Mouse (Mus musculus) hindbrain, embryonic 12.5 days (tissue): ENCODE data around the gene Cpne1. TPM values are rescaled to one million over a fixed set of nuclear protein-coding genes. Genes with fewer than 3 reads are reported as not detected.

Experiments
- ATAC-seq: fragments of 200-750 bp; cut with Nextera tagmentation; 2 replicates; pipeline ENCODE4 v1.8.0; 2017; ENCODE audit warnings: moderate TSS enrichment; ENCODE audit not compliant: low FRiP score
- H3K27ac ChIP-seq: fragments of 300-500 bp; sonication (generic); 2 replicates; pipeline ENCODE4 v1.5.1; 2016; ENCODE audit warnings: mild to moderate bottlenecking
- H3K27me3 ChIP-seq: fragments of 300-500 bp; sonication (generic); 2 replicates; pipeline ENCODE4 v1.6.1; 2016; ENCODE audit warnings: mild to moderate bottlenecking
- H3K36me3 ChIP-seq: fragments of 300-500 bp; sonication (generic); 2 replicates; pipeline ENCODE4 v1.6.1; 2016; ENCODE audit warnings: mild to moderate bottlenecking
- H3K4me1 ChIP-seq: fragments of 300-500 bp; sonication (generic); 2 replicates; pipeline ENCODE4 v1.6.1; 2016
- H3K4me2 ChIP-seq: fragments of 300-500 bp; sonication (generic); replicated peaks from 2 replicates; pipeline ENCODE4 v1.6.1; 2016; ENCODE audit warnings: mild to moderate bottlenecking
- H3K4me3 ChIP-seq: fragments of 300-500 bp; sonication (generic); 2 replicates; pipeline ENCODE4 v1.5.1; 2016; ENCODE audit warnings: mild to moderate bottlenecking
- H3K9ac ChIP-seq: fragments of 300-500 bp; sonication (generic); 2 replicates; pipeline ENCODE4 v1.6.1; 2016; ENCODE audit warnings: mild to moderate bottlenecking, moderate library complexity
- H3K9me3 ChIP-seq: fragments of 300-500 bp; sonication (generic); replicated peaks from 2 replicates; pipeline ENCODE4 v1.6.1; 2016; ENCODE audit warnings: mild to moderate bottlenecking
- WGBS: fragments of 180-500 bp; shearing (Covaris S2); methylation state at CpG from one replicate; pipeline ENCODE4 v1.1.7; 2016; 5-methylcytosine and 5-hydroxymethylcytosine counted together
- polyA plus RNA-seq: library from polyadenylated mRNA; unstranded; fragments of >200 nt; fragmentation: Nextera tagmentation; extraction: Ambion mirVana; gene quantifications from 2 replicates; pipeline ENCODE4 v1.2.1, GENCODE M21; 2016

Cpne1 gene
- polyA plus RNA-seq, 1 experiment from 2014 or later, result 52.2 TPM

GRCm38 (mm10) chr2:156077461-156077860 is 34.3 kb downstream of the Cpne1 start:
- Histone ChIP-seq H3K9me3 (no peaks in the 10 kb centered on the region), H3K27me3 (no peaks in the 10 kb centered on the region), H3K27ac (no peak overlapping the region), H3K36me3 (peaks cover 65% of the 10 kb centered on the region), H3K4me2 (no peak overlapping the region), H3K4me3 (no peak overlapping the region), H3K9ac (no peak overlapping the region), H3K4me1 (peaks cover 8% of the 10 kb centered on the region; the same call in 1 of the 2 replicates)
- WGBS, result 93% methylated on average over 7 of the region's 7 CpGs
- no peak for ATAC-seq

- WGBS, result 95% methylated on average over 15 of the region's 15 CpGs
- H3K9ac ChIP-seq, result no peak overlapping the region
- ATAC-seq, result no peak
Measured at GRCm38 (mm10) chr2:156073725-156074124, 38.0 kb downstream of the Cpne1 start.

GRCm38 (mm10) chr2:156071236-156071635 is 40.5 kb downstream of the Cpne1 start:
- 95% methylated on average over 10 of the region's 10 CpGs for WGBS
- peaks cover 83% of the 10 kb centered on the region for H3K36me3 ChIP-seq

More at GRCm38 (mm10) chr2:156073725-156074124, 38.0 kb downstream of the Cpne1 start:
- Histone ChIP-seq H3K27me3 (no peaks in the 10 kb centered on the region), H3K4me2 (no peak overlapping the region), H3K27ac (no peak overlapping the region), H3K4me1 (no peaks in the 10 kb centered on the region), H3K36me3 (peaks cover 93% of the 10 kb centered on the region), H3K4me3 (no peak overlapping the region), H3K9me3 (no peaks in the 10 kb centered on the region)

GRCm38 (mm10) chr2:156067916-156068315 is 43.8 kb downstream of the Cpne1 start:
- Histone ChIP-seq H3K4me3 (no peak overlapping the region), H3K4me2 (no peak overlapping the region), H3K4me1 (peaks cover 15% of the 10 kb centered on the region), H3K36me3 (peaks cover 53% of the 10 kb centered on the region), H3K27me3 (no peaks in the 10 kb centered on the region), H3K9ac (no peak overlapping the region), H3K27ac (no peak overlapping the region), H3K9me3 (no peaks in the 10 kb centered on the region)
- ATAC-seq, result no peak
- WGBS, result 93% methylated on average over 10 of the region's 10 CpGs

More at GRCm38 (mm10) chr2:156071236-156071635, 40.5 kb downstream of the Cpne1 start:
- Histone ChIP-seq H3K9ac (no peak overlapping the region), H3K4me2 (no peak overlapping the region), H3K4me1 (peaks cover 10% of the 10 kb centered on the region), H3K27me3 (no peaks in the 10 kb centered on the region), H3K27ac (no peak overlapping the region), H3K9me3 (no peaks in the 10 kb centered on the region), H3K4me3 (no peak overlapping the region)
- no peak for ATAC-seq

GRCm38 (mm10) chr2:156066126-156066525 is 45.6 kb downstream of the Cpne1 start:
- H3K9me3 ChIP-seq, result no peaks in the 10 kb centered on the region
- peaks cover 15% of the 10 kb centered on the region for H3K4me1 ChIP-seq
- peak; percentile 7 for ATAC-seq
- WGBS, result 29% methylated on average over 10 of the region's 10 CpGs
- peak overlapping the region; percentile 61 for H3K4me3 ChIP-seq
- H3K4me2 ChIP-seq, result peak overlapping the region; percentile 75
- H3K9ac ChIP-seq, result peak overlapping the region; percentile 74
- peaks cover 36% of the 10 kb centered on the region for H3K36me3 ChIP-seq
- H3K27me3 ChIP-seq, result no peaks in the 10 kb centered on the region
- no peak overlapping the region for H3K27ac ChIP-seq

GRCm38 (mm10) chr2:156065099-156066041 is 46.4 kb downstream of the Cpne1 start, which contains the start of gene Spag4:
Gene Spag4, plus strand, starts transcription at chr2:156065175.
- ATAC-seq, result peak; percentile 80
- Histone ChIP-seq H3K36me3 (peaks cover 31% of the 10 kb centered on the region), H3K27me3 (no peaks in the 10 kb centered on the region), H3K9me3 (no peaks in the 10 kb centered on the region), H3K4me2 (peak within 1 kb of the TSS; percentile 75), H3K4me3 (peak within 1 kb of the TSS; percentile 61), H3K9ac (peak within 1 kb of the TSS; percentile 74), H3K4me1 (peaks cover 15% of the 10 kb centered on the region), H3K27ac (peak within 1 kb of the TSS; percentile 83)
- WGBS, result under 1% methylated on average over 66 of the region's 81 CpGs

- WGBS, result 86% methylated on average over 9 of the region's 9 CpGs
- H3K4me1 ChIP-seq, result no peaks in the 10 kb centered on the region
- H3K27me3 ChIP-seq, result peaks cover 9% of the 10 kb centered on the region
- H3K36me3 ChIP-seq, result no peaks in the 10 kb centered on the region
- H3K9me3 ChIP-seq, result no peaks in the 10 kb centered on the region
- no peak within 1 kb of the TSS for H3K9ac ChIP-seq
- H3K4me3 ChIP-seq, result no peak within 1 kb of the TSS
- ATAC-seq, result no peak
- H3K27ac ChIP-seq, result no peak within 1 kb of the TSS
- no peak within 1 kb of the TSS for H3K4me2 ChIP-seq
Measured at GRCm38 (mm10) chr2:156052816-156053215, 58.9 kb downstream of the Cpne1 start, which contains the start of gene Fer1l4. Gene Fer1l4, minus strand, starts transcription at chr2:156052947.

- H3K9ac ChIP-seq, result no peak overlapping the region
- no peaks in the 10 kb centered on the region for H3K4me1 ChIP-seq
- peaks cover 11% of the 10 kb centered on the region for H3K27me3 ChIP-seq
- ATAC-seq, result no peak
- peak overlapping the region; percentile 27; the same call in 1 of the 2 replicates for H3K4me2 ChIP-seq
- WGBS, result 7% methylated on average over 19 of the region's 19 CpGs
- H3K27ac ChIP-seq, result no peak overlapping the region
- no peaks in the 10 kb centered on the region for H3K9me3 ChIP-seq
- H3K4me3 ChIP-seq, result peak overlapping the region; percentile 2; the same call in 1 of the 2 replicates
- no peaks in the 10 kb centered on the region for H3K36me3 ChIP-seq
Measured at GRCm38 (mm10) chr2:156047929-156048328, 63.8 kb downstream of the Cpne1 start.

- Histone ChIP-seq H3K4me2 (no peak overlapping the region), H3K4me3 (no peak overlapping the region), H3K27ac (no peak overlapping the region), H3K36me3 (no peaks in the 10 kb centered on the region), H3K4me1 (no peaks in the 10 kb centered on the region), H3K9ac (no peak overlapping the region), H3K9me3 (no peaks in the 10 kb centered on the region), H3K27me3 (peaks cover 3% of the 10 kb centered on the region)
- ATAC-seq, result no peak
- 81% methylated on average over 8 of the region's 8 CpGs for WGBS
Measured at GRCm38 (mm10) chr2:156042903-156043302, 68.9 kb downstream of the Cpne1 start.

- no peak overlapping the region for H3K4me2 ChIP-seq
- H3K4me3 ChIP-seq, result no peak overlapping the region
- no peak overlapping the region for H3K27ac ChIP-seq
- H3K9ac ChIP-seq, result no peak overlapping the region
- H3K27me3 ChIP-seq, result peaks cover 2% of the 10 kb centered on the region; the same call in 1 of the 2 replicates
- 88% methylated on average over 3 of the region's 3 CpGs for WGBS
- no peaks in the 10 kb centered on the region for H3K36me3 ChIP-seq
- no peak for ATAC-seq
- H3K9me3 ChIP-seq, result no peaks in the 10 kb centered on the region
- H3K4me1 ChIP-seq, result no peaks in the 10 kb centered on the region
Measured at GRCm38 (mm10) chr2:156039390-156039789, 72.4 kb downstream of the Cpne1 start.

- no peaks in the 10 kb centered on the region for H3K36me3 ChIP-seq
- H3K4me1 ChIP-seq, result no peaks in the 10 kb centered on the region
- H3K9ac ChIP-seq, result no peak overlapping the region
- no peak overlapping the region for H3K4me3 ChIP-seq
- H3K9me3 ChIP-seq, result no peaks in the 10 kb centered on the region
- no peaks in the 10 kb centered on the region for H3K27me3 ChIP-seq
- ATAC-seq, result no peak
- no peak overlapping the region for H3K27ac ChIP-seq
- no peak overlapping the region for H3K4me2 ChIP-seq
Measured at GRCm38 (mm10) chr2:156025482-156025881, 86.3 kb downstream of the Cpne1 start.
